Mouse (Mus musculus): ENCODE results near the gene 2410015M20Rik. TPM values are rescaled to one million over a fixed set of nuclear protein-coding genes. Genes with fewer than 3 reads are reported as not detected.

Gene 2410015M20Rik
- polyA plus RNA-seq, 1 experiment: 549 TPM

DNA sequence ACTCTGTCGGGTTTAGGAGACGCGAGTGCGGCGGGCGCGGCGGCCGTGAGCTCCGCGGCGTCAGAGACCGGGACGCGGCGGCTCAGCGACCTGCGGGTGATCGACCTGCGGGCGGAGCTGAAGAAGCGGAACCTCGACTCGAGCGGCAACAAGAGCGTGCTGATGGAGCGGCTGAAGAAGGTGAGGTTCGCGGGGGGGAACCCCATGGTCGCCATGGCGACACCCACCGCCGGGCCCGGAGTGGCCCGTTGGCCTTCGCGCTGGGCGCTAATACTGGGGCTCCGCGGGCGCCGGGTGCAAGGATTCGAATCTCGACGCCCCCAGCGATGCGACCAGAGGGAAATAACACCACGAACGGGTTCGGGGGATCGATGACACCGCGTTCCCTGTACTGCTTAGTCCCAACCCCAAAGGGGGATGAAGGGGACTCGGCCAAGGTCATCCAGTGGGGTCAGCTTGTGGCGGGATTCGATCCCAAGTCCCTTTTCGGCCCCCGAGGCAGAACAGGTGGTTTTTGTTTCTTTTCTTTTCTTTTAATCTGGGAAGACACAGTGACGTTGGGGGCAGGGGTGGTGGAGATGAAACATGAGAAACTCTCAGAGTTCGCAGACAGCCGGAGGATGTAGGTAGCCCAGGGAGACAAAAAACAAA, 24.3 kb downstream of the 2410015M20Rik start:
- Histone ChIP-seq H3K27ac (ENCODE audit: insufficient read depth, low read depth, low read length) (peak overlapping the region; percentile 78), H3K4me1 (ENCODE audit: control insufficient read depth, insufficient read depth, low read length) (peaks cover 23% of the 10 kb centered on the region), H3K36me3 (ENCODE audit: control insufficient read depth, insufficient read depth, low read length) (peaks cover 3% of the 10 kb centered on the region), H3K4me3 (ENCODE audit: insufficient read depth, low read depth, low read length) (peak overlapping the region; percentile 66), H3K27me3 (replicated peaks; ENCODE audit: control insufficient read depth, insufficient read depth, low read length) (no peaks in the 10 kb centered on the region)
- no peak for TF ChIP-seq CTCF (conservative IDR thresholded peaks at IDR 0.05; ENCODE audit: insufficient read depth, insufficient read length, low read depth, low read length)
- no peak for TF ChIP-seq POLR2A (IDR thresholded peaks at IDR 0.05; ENCODE audit: low read depth, low read length)
- WGBS: under 1% methylated on average over 60 of the region's 61 CpGs
- DNase-seq: no peak

- peak within 1 kb of the TSS; percentile 90 for H3K27ac ChIP-seq (ENCODE audit: insufficient read depth, low read depth, low read length)
- H3K36me3 ChIP-seq (ENCODE audit: control insufficient read depth, insufficient read depth, low read length): no peaks in the 10 kb centered on the region; the same call in 1 of the 2 replicates
- TF ChIP-seq CTCF (conservative IDR thresholded peaks at IDR 0.05; ENCODE audit: insufficient read depth, insufficient read length, low read depth, low read length) (no peak), POLR2A (IDR thresholded peaks at IDR 0.05; ENCODE audit: low read depth, low read length) (peak; percentile 63)
- peak; percentile 99 for DNase-seq
- H3K27me3 ChIP-seq (replicated peaks; ENCODE audit: control insufficient read depth, insufficient read depth, low read length): no peaks in the 10 kb centered on the region
- peaks cover 23% of the 10 kb centered on the region for H3K4me1 ChIP-seq (ENCODE audit: control insufficient read depth, insufficient read depth, low read length)
- H3K4me3 ChIP-seq (ENCODE audit: insufficient read depth, low read depth, low read length): peak within 1 kb of the TSS; percentile 98
- under 1% methylated on average over 96 of the region's 101 CpGs for WGBS
These were observed 25.1 kb downstream of the 2410015M20Rik start, which contains the start of the genes Safb2 and Safb for GRCm38 (mm10) chr17:56584257-56585130. Gene Safb2 (minus strand): TSS chr17:56584585. Gene Safb (plus strand): TSS chr17:56584825.

GRCm38 (mm10) chr17:56583611-56584256, 25.8 kb downstream of the 2410015M20Rik start:
- H3K4me3 ChIP-seq (ENCODE audit: insufficient read depth, low read depth, low read length): peak overlapping the region; percentile 98
- WGBS: under 1% methylated on average over 33 of the region's 33 CpGs
- H3K36me3 ChIP-seq (ENCODE audit: control insufficient read depth, insufficient read depth, low read length): no peaks in the 10 kb centered on the region; the same call in 1 of the 2 replicates
- no peak for DNase-seq
- TF ChIP-seq CTCF (conservative IDR thresholded peaks at IDR 0.05; ENCODE audit: insufficient read depth, insufficient read length, low read depth, low read length) (no peak), POLR2A (IDR thresholded peaks at IDR 0.05; ENCODE audit: low read depth, low read length) (no peak)
- H3K27me3 ChIP-seq (replicated peaks; ENCODE audit: control insufficient read depth, insufficient read depth, low read length): no peaks in the 10 kb centered on the region
- H3K4me1 ChIP-seq (ENCODE audit: control insufficient read depth, insufficient read depth, low read length): peaks cover 23% of the 10 kb centered on the region
- peak overlapping the region; percentile 90 for H3K27ac ChIP-seq (ENCODE audit: insufficient read depth, low read depth, low read length)

GRCm38 (mm10) chr17:56583071-56583470, 26.5 kb downstream of the 2410015M20Rik start:
- no peak overlapping the region for H3K27ac ChIP-seq (ENCODE audit: insufficient read depth, low read depth, low read length)
- 47% methylated on average over 1 of the region's 1 CpGs for WGBS
- H3K27me3 ChIP-seq (replicated peaks; ENCODE audit: control insufficient read depth, insufficient read depth, low read length): no peaks in the 10 kb centered on the region
- H3K4me1 ChIP-seq (ENCODE audit: control insufficient read depth, insufficient read depth, low read length): peaks cover 23% of the 10 kb centered on the region
- no peak for DNase-seq
- H3K36me3 ChIP-seq (ENCODE audit: control insufficient read depth, insufficient read depth, low read length): no peaks in the 10 kb centered on the region; the same call in 1 of the 2 replicates
- peak overlapping the region; percentile 98 for H3K4me3 ChIP-seq (ENCODE audit: insufficient read depth, low read depth, low read length)
- TF ChIP-seq POLR2A (IDR thresholded peaks at IDR 0.05; ENCODE audit: low read depth, low read length) (no peak), CTCF (conservative IDR thresholded peaks at IDR 0.05; ENCODE audit: insufficient read depth, insufficient read length, low read depth, low read length) (no peak)

- WGBS: 74% methylated on average over 3 of the region's 3 CpGs
- Histone ChIP-seq H3K27me3 (replicated peaks; ENCODE audit: control insufficient read depth, insufficient read depth, low read length) (no peaks in the 10 kb centered on the region), H3K4me3 (ENCODE audit: insufficient read depth, low read depth, low read length) (no peak overlapping the region), H3K4me1 (ENCODE audit: control insufficient read depth, insufficient read depth, low read length) (no peaks in the 10 kb centered on the region), H3K36me3 (ENCODE audit: control insufficient read depth, insufficient read depth, low read length) (no peaks in the 10 kb centered on the region; the same call in none of the 2 replicates), H3K27ac (ENCODE audit: insufficient read depth, low read depth, low read length) (no peak overlapping the region)
- peak; percentile 32 for DNase-seq
- no peak for TF ChIP-seq POLR2A (IDR thresholded peaks at IDR 0.05; ENCODE audit: low read depth, low read length)
- TF ChIP-seq CTCF (conservative IDR thresholded peaks at IDR 0.05; ENCODE audit: insufficient read depth, insufficient read length, low read depth, low read length): no peak
These were observed 36.6 kb downstream of the 2410015M20Rik start for GRCm38 (mm10) chr17:56572939-56573338.

- no peaks in the 10 kb centered on the region; the same call in none of the 2 replicates for H3K36me3 ChIP-seq (ENCODE audit: control insufficient read depth, insufficient read depth, low read length)
- no peak overlapping the region for H3K27ac ChIP-seq (ENCODE audit: insufficient read depth, low read depth, low read length)
- H3K4me3 ChIP-seq (ENCODE audit: insufficient read depth, low read depth, low read length): no peak overlapping the region
- WGBS: 18% methylated on average over 1 of the region's 1 CpGs
- H3K4me1 ChIP-seq (ENCODE audit: control insufficient read depth, insufficient read depth, low read length): no peaks in the 10 kb centered on the region
- TF ChIP-seq POLR2A (IDR thresholded peaks at IDR 0.05; ENCODE audit: low read depth, low read length) (no peak), CTCF (conservative IDR thresholded peaks at IDR 0.05; ENCODE audit: insufficient read depth, insufficient read length, low read depth, low read length) (no peak)
- DNase-seq: peak; percentile 31
- no peaks in the 10 kb centered on the region for H3K27me3 ChIP-seq (replicated peaks; ENCODE audit: control insufficient read depth, insufficient read depth, low read length)
These were observed 37.4 kb downstream of the 2410015M20Rik start for GRCm38 (mm10) chr17:56572154-56572553.

All from kidney, adult 2 months (tissue).